Mouse (Mus musculus): ENCODE measurements around the gene Atp10a. TPM values are rescaled to one million over a fixed set of nuclear protein-coding genes. Genes with fewer than 3 reads are reported as not detected.

Atp10a gene
- polyA plus RNA-seq, 1 experiment = not detected

DNA sequence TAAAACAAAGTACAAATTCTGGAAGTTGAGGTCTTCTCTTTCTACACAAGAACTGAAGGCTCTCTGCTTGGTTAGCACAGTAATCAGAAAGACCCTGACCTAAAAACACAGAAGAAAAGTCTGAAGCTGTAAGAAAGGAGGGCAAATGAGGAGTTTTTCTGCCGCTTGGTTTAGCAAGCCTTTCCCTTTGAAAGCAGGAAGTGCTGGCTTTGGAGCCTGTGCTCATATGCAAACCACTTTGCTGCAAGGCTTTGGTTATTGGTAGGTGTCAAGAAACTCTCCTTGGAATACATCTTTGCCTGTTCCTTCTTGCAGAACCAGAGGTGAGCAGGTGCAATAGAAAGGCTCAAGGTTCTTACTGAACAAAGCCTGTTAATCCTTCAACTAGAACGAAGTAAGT lies 41.1 kb downstream of the Atp10a start:
- TF ChIP-seq TAL1 (IDR thresholded peaks at IDR 0.05; ENCODE audit: low read length) = no peak
- TF ChIP-seq GATA1 (IDR thresholded peaks at IDR 0.05; ENCODE audit: low read length) = no peak
- no peaks in the 10 kb centered on the region for H3K36me3 ChIP-seq (ENCODE audit: control insufficient read depth)
- H3K27me3 ChIP-seq (ENCODE audit: control insufficient read depth) = no peaks in the 10 kb centered on the region
- no peak overlapping the region for H3K4me3 ChIP-seq (replicated peaks)
- no peaks in the 10 kb centered on the region for H3K4me1 ChIP-seq (ENCODE audit: control insufficient read depth)
- H3K9me3 ChIP-seq (ENCODE audit: control insufficient read depth, low read length) = no peaks in the 10 kb centered on the region

GRCm38 (mm10) chr7:58698738-58699442 lies 42.9 kb downstream of the Atp10a start:
- Histone ChIP-seq H3K36me3 (ENCODE audit: control insufficient read depth) (no peaks in the 10 kb centered on the region), H3K9me3 (ENCODE audit: control insufficient read depth, low read length) (no peaks in the 10 kb centered on the region), H3K4me3 (replicated peaks) (no peak overlapping the region), H3K27me3 (ENCODE audit: control insufficient read depth) (no peaks in the 10 kb centered on the region), H3K4me1 (ENCODE audit: control insufficient read depth) (no peaks in the 10 kb centered on the region)
- TF ChIP-seq GATA1 (IDR thresholded peaks at IDR 0.05; ENCODE audit: low read length) (no peak), TAL1 (IDR thresholded peaks at IDR 0.05; ENCODE audit: low read length) (no peak)

DNA sequence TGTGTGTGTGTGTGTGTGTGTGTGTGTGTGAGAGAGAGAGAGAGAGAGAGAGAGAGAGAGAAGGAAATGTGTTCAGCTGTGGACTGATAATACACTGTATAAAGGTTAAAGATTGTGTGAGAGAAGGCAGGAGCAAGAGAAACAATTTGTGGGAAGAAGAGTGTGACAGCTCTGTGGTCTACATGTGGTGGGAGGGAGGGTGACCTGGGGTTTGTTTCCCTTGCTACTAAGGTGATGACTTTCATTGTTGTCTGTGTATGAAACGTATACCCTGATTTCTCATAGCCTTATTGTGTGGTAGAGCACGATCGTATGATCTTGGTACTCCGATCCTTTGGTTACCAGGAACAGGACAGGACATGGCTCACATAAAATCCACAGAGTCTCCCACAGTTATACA lies 45.3 kb downstream of the Atp10a start:
- TF ChIP-seq TAL1 (IDR thresholded peaks at IDR 0.05; ENCODE audit: low read length) (no peak), GATA1 (IDR thresholded peaks at IDR 0.05; ENCODE audit: low read length) (no peak)
- Histone ChIP-seq H3K36me3 (ENCODE audit: control insufficient read depth) (no peaks in the 10 kb centered on the region), H3K27me3 (ENCODE audit: control insufficient read depth) (no peaks in the 10 kb centered on the region), H3K9me3 (ENCODE audit: control insufficient read depth, low read length) (no peaks in the 10 kb centered on the region), H3K4me3 (replicated peaks) (no peak overlapping the region), H3K4me1 (ENCODE audit: control insufficient read depth) (no peaks in the 10 kb centered on the region)

- H3K4me1 ChIP-seq (ENCODE audit: control insufficient read depth) = no peaks in the 10 kb centered on the region
- H3K27me3 ChIP-seq (ENCODE audit: control insufficient read depth) = no peaks in the 10 kb centered on the region
- H3K36me3 ChIP-seq (ENCODE audit: control insufficient read depth) = no peaks in the 10 kb centered on the region
- H3K9me3 ChIP-seq (ENCODE audit: control insufficient read depth, low read length) = no peaks in the 10 kb centered on the region
- TF ChIP-seq GATA1 (IDR thresholded peaks at IDR 0.05; ENCODE audit: low read length) (no peak), TAL1 (IDR thresholded peaks at IDR 0.05; ENCODE audit: low read length) (no peak)
- H3K4me3 ChIP-seq (replicated peaks) = no peak overlapping the region
Measured at GRCm38 (mm10) chr7:58705158-58705557, 49.2 kb downstream of the Atp10a start.

- no peak for TF ChIP-seq GATA1 (IDR thresholded peaks at IDR 0.05; ENCODE audit: low read length)
- no peak for TF ChIP-seq TAL1 (IDR thresholded peaks at IDR 0.05; ENCODE audit: low read length)
- no peaks in the 10 kb centered on the region for H3K9me3 ChIP-seq (ENCODE audit: control insufficient read depth, low read length)
- no peak overlapping the region for H3K4me3 ChIP-seq (replicated peaks)
- no peaks in the 10 kb centered on the region for H3K27me3 ChIP-seq (ENCODE audit: control insufficient read depth)
- H3K4me1 ChIP-seq (ENCODE audit: control insufficient read depth) = no peaks in the 10 kb centered on the region
- H3K36me3 ChIP-seq (ENCODE audit: control insufficient read depth) = no peaks in the 10 kb centered on the region
Measured at GRCm38 (mm10) chr7:58709306-58709705, 53.3 kb downstream of the Atp10a start.

- no peak overlapping the region for H3K4me3 ChIP-seq (replicated peaks)
- no peaks in the 10 kb centered on the region for H3K27me3 ChIP-seq (ENCODE audit: control insufficient read depth)
- H3K36me3 ChIP-seq (ENCODE audit: control insufficient read depth) = no peaks in the 10 kb centered on the region
- no peaks in the 10 kb centered on the region for H3K4me1 ChIP-seq (ENCODE audit: control insufficient read depth)
- H3K9me3 ChIP-seq (ENCODE audit: control insufficient read depth, low read length) = no peaks in the 10 kb centered on the region
- TF ChIP-seq GATA1 (IDR thresholded peaks at IDR 0.05; ENCODE audit: low read length) = no peak
- no peak for TF ChIP-seq TAL1 (IDR thresholded peaks at IDR 0.05; ENCODE audit: low read length)
Measured at GRCm38 (mm10) chr7:58710312-58710711, 54.3 kb downstream of the Atp10a start.

DNA sequence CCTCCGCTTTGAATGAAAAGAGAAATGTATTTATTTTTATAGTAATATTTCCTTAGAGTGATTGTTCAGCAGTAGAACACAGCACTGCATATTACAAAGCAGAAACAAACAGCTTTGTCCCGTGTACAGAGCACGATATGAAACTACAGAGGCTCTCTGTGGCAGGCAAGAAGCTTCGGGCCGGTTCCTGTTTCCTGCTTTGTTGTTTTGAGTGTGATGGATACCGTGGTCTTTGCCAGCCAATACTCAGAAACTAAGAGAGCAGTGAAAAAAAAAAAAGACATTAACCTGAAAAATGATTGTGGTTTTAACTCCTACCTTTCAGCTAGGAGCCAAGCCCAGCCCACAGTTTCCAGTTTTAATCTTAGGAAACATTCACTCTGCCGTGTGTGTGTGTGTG lies 55.8 kb downstream of the Atp10a start:
- H3K36me3 ChIP-seq (ENCODE audit: control insufficient read depth) = no peaks in the 10 kb centered on the region
- TF ChIP-seq GATA1 (IDR thresholded peaks at IDR 0.05; ENCODE audit: low read length) = no peak
- TF ChIP-seq TAL1 (IDR thresholded peaks at IDR 0.05; ENCODE audit: low read length) = no peak
- H3K27me3 ChIP-seq (ENCODE audit: control insufficient read depth) = no peaks in the 10 kb centered on the region
- H3K9me3 ChIP-seq (ENCODE audit: control insufficient read depth, low read length) = no peaks in the 10 kb centered on the region
- H3K4me1 ChIP-seq (ENCODE audit: control insufficient read depth) = no peaks in the 10 kb centered on the region
- no peak overlapping the region for H3K4me3 ChIP-seq (replicated peaks)

DNA sequence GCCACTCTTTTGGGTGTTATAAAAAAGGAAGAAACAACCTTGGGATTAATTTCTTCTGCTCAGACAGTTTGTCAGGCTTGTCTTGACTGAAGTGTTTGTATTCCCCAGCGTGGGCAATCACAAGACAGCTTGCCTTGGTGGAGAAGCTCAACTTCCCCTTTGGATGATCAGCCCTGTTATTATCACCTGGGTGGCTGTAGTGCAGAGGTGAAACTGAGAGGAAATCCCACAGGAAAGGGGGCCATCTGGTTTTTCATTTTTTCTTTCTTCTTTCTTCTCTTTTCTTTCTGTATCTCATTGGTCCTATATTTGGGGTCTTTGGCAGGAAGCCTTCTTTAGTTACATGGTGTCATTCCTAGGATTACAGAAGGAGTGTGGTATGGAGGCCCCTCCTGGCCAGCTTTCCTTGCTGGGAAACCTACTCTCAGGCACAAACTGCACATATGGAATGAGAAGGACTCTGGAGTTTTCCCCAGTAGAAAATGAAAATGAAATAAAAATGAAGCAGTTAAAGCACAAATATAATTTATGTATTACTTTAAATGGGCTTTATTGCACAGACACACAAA lies 59.7 kb downstream of the Atp10a start:
- Histone ChIP-seq H3K4me1 (ENCODE audit: control insufficient read depth) (no peaks in the 10 kb centered on the region), H3K4me3 (replicated peaks) (no peak overlapping the region), H3K9me3 (ENCODE audit: control insufficient read depth, low read length) (no peaks in the 10 kb centered on the region), H3K27me3 (ENCODE audit: control insufficient read depth) (no peaks in the 10 kb centered on the region), H3K36me3 (ENCODE audit: control insufficient read depth) (no peaks in the 10 kb centered on the region)
- TF ChIP-seq GATA1 (IDR thresholded peaks at IDR 0.05; ENCODE audit: low read length) = no peak
- no peak for TF ChIP-seq TAL1 (IDR thresholded peaks at IDR 0.05; ENCODE audit: low read length)

- Histone ChIP-seq H3K36me3 (ENCODE audit: control insufficient read depth) (no peaks in the 10 kb centered on the region), H3K27me3 (ENCODE audit: control insufficient read depth) (no peaks in the 10 kb centered on the region), H3K4me3 (replicated peaks) (no peak overlapping the region), H3K9me3 (ENCODE audit: control insufficient read depth, low read length) (no peaks in the 10 kb centered on the region), H3K4me1 (ENCODE audit: control insufficient read depth) (no peaks in the 10 kb centered on the region)
- TF ChIP-seq TAL1 (IDR thresholded peaks at IDR 0.05; ENCODE audit: low read length) = no peak
- TF ChIP-seq GATA1 (IDR thresholded peaks at IDR 0.05; ENCODE audit: low read length) = no peak
Measured at GRCm38 (mm10) chr7:58716626-58717025, 60.7 kb downstream of the Atp10a start.

Data from erythroblast, embryonic 14.5 days (primary cell).